Mouse (Mus musculus): ENCODE data around the gene Ovol1.

DNA sequence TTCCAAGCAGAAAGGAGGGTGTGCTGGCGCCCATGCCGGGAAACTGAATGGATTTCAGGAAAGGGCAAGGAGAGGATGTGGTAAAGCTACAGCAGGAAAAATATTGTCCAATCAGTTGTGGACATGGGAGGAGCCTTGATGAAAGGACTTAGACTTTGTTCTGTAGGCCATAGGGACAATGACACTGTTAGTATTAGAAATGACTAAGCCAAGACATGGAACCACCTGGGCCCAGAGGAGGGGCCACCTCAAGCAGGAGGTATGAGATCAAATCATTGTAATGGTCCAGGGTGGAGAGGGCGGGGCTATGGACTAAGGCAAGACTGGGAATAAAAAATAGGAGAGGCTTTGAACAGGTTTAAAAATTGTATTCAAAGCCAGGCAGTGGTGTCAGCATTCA lies 41.7 kb downstream of the Ovol1 start:
- TF ChIP-seq EP300 (IDR thresholded peaks at IDR 0.05; ENCODE audit: low read depth): no peak
- no peak for TF ChIP-seq CTCF (IDR thresholded peaks at IDR 0.05; ENCODE audit: low read depth)

Data from liver, postnatal 0 days (tissue).